Mouse (Mus musculus) adrenal gland, adult 2 months (tissue): ENCODE measurements at regions not wholly inside any gene's neighbourhood (a gene's known extent, or its start where the extent isn't known, plus 50 kb on each side); places are given as distances from the start of the nearest gene placed in this dataset.

Source experiments
- DNase-seq: peaks from one replicate; pipeline ENCODE4 v3.0.0; 2021

GRCm38 (mm10) chr9:85521342-85521741, 194.2 kb upstream of the Tent5a start:
- no peak for DNase-seq

- no peak for DNase-seq
These were observed 193.8 kb upstream of the Tent5a start for GRCm38 (mm10) chr9:85520941-85521340.

DNA sequence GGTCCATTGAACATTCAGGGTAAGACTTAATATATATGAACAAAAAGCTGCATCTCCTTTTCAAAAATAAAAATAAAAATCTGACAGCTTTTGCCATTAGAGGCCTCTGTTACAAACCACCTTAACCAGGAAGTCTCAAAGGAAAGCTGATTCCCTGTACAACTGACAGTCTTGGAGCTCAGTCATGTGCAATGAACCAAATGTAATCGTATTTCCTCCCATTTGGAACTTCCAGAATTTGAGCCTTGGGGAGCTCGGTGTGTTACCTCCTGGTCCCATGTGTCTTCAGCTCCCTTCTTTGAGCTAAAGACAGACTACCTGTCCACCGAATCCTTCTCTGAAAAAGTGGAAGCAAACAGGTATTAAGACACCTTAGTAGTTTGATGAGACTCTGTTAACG, 171.9 kb upstream of the Tent5a start:
- DNase-seq: no peak

- no peak for DNase-seq
These were observed 170.2 kb upstream of the Tent5a start for GRCm38 (mm10) chr9:85497348-85497747.

GRCm38 (mm10) chr9:85496506-85497239, 169.5 kb upstream of the Tent5a start:
- DNase-seq: no peak

- DNase-seq: no peak
These were observed 167.9 kb upstream of the Tent5a start for GRCm38 (mm10) chr9:85495056-85495455.

DNA sequence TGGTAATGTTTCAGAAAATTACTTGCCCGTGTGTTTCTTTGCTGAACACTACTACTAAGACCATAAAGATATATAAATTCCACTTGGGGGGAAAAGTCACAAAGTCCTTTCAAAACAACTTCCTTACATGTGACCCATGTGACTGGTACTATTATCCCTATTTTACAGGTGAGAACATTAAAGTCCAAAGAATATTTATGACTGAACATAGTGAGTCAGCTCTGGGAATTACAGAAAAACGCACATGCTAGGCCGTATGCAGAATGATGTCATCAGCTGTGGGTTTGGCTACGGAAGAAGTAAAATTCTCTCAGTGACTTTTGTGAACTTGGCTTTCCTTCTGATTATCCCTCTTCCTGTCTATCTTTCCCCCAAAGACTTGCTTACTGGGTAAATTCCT, 166.6 kb upstream of the Tent5a start:
- no peak for DNase-seq

DNA sequence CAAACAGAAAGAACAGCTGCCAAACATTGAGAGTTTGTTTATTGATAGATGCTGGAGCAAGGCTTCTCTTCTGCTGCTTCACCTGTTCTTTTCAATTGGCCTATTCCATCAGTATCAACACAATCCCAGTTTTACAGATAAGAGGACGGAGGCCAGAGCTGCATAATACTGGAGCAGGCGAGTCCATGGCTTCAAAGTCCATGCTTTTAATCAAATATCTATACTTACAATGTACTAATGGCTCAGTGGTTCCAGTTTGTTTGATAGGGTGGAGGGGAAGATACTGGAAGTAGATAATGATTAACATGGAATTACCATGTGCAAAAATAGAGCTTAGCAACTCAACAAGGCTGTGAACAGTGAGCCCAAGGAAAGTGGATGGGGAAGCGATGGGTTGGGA, 163.2 kb upstream of the Tent5a start:
- DNase-seq: no peak

GRCm38 (mm10) chr9:85487915-85488314, 160.8 kb upstream of the Tent5a start:
- no peak for DNase-seq

DNA sequence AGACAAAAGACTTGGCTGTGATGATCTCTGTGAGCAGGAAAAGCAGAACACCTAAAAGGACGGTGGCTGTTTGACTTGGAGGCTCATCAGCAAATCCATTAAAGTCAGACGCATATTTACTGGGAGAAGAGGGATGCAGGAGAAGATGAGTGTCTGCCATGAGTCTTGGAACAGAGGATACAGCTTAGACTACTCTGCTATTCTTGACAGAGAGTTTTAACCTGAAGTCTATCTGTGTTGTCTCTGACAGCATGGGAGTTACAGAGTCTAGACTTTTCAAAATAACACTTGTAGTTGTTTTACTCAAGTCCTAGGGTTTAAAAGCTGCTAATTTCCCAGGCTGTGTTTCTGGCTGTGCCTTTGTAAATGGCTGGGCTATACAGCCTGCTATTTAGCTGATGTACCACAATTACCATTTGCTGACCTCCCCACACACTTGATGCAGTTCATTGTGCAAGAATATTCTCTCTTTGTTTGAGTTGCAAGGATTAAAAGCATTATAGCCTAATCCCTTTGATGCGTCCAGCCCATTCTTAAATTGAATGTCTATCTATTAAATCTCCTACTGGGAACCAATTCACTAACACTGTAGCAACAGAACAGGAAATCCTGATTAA, 160.0 kb upstream of the Tent5a start:
- DNase-seq: no peak

DNA sequence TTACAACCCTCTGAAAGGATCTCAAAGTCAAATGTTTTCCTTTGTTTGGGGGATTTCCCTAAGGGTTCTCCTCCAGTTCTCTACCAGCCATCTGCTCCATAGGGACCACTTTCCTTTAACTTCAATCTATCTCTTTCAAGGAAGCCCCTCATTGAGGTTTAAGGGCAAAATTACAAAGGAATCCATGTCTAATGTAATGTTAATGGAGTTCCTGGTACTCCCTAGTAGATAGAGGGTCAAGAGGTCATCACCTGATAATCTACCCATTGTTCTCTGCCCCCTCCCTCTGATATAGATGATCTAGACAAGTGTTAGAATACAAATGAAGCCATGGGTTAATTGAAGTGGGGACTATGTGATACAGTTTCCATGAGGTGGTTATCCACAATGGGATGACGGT, 158.6 kb upstream of the Tent5a start:
- DNase-seq: no peak

DNA sequence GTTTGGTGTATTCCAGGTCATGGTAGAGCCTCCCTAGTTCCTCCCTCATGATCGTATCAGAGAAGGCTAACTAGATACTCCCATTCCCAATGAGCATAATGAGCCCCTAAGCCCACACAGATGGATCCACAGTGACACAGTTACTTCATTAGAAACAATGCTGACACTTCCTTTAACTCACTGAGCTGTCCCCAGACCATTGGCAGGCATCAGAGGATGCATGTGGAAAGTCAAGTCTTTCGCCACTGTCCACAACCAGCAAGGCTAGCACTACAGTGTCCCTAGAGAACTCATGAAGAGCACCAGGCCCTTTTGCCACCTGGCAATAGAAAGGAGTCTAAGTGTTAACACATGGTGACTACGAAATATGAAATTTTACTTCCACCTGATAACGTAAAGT, 156.1 kb upstream of the Tent5a start:
- no peak for DNase-seq

DNA sequence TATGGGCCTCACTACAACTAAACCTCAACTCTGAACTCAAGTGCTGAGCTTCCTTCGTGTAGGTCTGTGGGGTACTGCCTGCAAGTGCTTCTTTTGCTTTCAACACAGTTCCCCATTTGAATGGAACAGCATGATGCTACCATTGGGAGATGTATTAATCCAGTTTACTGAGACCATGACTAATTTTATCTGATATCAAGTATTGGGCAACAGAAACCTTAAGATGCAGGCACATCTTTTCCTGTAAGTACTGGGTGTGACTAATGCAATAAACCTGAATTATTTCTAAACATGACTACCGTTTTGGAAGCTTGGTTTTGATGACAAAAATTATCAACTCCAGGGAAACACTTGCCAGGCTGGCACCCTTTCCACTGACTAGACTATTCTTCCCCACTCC, 153.4 kb upstream of the Tent5a start:
- no peak for DNase-seq

DNA sequence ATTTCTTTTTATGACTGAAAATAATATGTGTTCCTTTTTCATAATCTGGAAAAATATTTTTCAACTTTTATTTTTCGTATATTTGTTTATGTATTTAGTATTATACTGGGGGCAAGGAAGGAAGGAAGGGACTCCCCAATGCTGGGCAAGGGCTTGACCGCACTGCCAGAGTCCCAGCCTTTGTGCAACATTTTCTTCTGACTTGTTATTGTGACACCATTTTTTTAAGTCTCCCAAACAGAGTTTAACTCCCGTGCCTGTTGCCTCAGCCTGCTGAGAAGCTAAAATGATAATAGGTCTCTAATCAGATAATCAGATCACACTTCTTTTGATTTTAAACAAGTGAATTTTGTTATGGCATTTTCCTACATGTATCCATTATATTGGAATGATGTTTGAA, 148.1 kb upstream of the Tent5a start:
- no peak for DNase-seq

- no peak for DNase-seq
These were observed 143.2 kb upstream of the Tent5a start for GRCm38 (mm10) chr9:85470264-85470821.

DNA sequence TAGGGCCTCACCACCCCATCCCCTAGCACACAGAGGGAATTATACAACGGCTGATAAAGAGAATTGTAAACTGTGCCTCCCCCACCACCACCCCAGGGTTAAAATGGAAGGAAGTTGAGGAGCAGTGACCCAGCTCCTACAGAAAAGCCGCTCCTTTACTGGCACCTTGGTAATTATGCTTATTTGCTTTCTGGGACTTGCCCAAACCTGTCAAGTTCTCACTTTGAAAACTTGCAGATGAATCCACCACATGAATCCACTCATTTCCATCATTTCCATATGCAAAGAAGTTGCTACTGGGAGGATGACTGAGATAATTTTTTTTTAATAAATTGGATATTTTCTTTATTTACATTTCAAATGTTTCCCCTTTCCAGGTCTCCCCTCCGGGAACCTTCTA, 142.1 kb upstream of the Tent5a start:
- DNase-seq: no peak

GRCm38 (mm10) chr9:85466671-85467070, 139.5 kb upstream of the Tent5a start:
- DNase-seq: no peak

GRCm38 (mm10) chr9:85459062-85459805, 132.1 kb upstream of the Tent5a start:
- DNase-seq: no peak

DNA sequence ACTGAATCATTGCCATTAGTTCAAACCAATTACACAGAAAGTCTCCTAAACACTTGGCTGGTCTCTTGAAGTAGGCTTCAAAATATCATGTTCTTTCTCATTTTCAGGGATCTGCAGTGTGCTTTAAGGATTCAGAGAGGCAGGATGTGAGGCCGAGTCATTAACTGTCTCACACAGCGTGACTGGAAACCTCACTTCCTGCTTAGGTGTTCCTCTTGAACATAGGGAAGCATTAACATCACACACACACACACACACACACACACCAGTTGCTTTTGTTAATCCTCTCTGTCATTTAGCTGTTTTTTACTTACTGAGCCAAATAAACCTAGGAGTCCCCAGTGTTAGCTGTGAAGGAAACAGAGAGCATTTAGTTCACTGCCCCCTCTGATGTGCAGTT, 131.2 kb upstream of the Tent5a start:
- no peak for DNase-seq

DNA sequence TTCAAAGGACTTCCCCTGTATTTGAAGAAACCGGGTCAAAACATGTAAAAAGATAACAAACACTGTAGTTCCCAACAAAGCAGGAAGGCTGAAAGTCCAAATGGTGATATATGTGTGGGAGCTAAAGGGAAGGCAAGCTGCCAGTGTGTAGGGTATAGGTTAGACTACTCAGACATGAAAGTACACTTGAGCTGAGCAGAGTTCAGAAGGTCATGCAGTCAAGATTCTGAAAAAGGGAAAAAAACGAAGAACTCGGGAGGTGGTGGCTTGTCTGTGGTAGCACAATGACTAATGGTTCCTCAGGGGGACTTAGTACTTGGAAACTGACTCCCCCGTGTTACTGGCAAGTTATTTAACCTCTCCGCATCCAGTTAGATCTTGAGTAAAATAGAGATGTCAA, 130.3 kb upstream of the Tent5a start:
- DNase-seq: no peak

GRCm38 (mm10) chr9:85455382-85455781, 128.2 kb upstream of the Tent5a start:
- DNase-seq: no peak

DNA sequence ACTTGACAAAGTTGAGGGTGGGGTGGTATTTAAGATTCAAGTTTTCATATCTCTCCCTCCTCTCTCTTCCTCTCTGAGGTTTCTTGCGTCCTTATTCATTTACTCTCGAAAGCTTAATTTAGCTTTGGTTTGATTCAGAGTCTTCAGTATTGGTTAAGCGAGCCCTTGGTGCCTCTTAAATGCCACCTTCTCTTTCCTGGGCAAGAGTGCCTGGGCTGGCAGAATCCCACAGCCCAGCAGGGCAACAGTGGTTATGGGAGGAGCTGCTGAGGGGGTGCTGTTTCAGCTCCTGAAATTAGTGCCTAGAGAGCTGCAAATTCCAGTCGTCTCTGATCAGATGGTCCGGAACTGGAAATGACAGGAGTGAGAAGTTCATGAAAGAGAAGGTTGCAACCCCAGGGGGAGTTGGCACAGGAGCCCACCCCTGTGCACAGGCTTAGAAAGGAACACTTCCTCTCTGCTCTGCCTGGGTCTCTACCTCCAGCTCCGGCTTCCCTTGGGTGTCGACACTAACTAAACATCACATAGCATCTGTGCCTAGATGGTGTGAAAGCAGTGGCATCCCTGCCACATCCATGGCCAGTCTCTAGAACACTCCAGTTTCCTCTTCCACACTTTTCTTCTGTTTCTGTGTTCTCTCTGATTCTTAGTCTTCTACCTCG, 125.2 kb upstream of the Tent5a start:
- no peak for DNase-seq

DNA sequence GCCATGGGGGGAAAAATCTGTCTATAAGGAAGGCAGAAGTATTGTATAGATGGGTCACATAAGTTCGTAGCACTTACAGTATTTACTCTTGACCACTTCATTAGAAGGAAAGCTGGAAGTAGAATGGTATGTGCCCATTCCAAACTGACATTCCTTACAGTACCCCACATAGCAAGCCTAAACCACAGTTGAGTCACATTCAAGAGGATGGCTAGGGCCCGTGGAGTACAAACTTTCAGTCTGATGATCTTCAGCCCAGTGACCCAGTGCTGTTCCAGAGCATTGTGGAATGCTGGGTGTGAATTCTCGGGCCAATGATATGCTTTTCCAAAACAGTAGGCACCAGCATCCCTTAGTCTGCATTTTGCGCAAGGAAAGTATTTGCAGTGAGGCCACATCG, 124.2 kb upstream of the Tent5a start:
- no peak for DNase-seq
